ENCODE assay signal across 8 mouse cellular contexts in the genomic region with DNA sequence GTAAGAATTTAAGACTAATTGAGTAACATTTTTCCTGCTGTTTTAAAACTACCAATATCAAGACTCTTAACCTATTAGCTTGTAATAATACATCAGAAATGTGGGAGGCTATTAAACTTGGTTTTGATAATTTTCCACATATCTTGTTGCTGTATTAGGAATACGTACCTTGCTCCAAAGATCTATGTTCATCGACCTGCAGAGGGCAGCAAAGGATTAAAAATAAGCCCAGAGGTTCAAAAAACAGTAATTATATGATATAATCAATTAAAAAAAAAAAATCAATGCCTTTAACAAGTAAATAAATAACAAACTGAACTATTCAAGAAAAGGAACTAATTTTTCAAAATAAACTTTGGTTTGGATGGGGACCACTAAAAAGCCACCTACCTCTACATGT. TPM values are rescaled to one million over a fixed set of nuclear protein-coding genes. Genes with fewer than 3 reads are reported as not detected.
DNase-seq lines count a peak whose midpoint lies in the region; ATAC-seq and TF ChIP-seq lines count a peak whose summit lies in the region.

No protein-coding gene starts in this region.

- 67% methylated on average over 2 of the region's 2 CpGs for WGBS in neural tube, embryonic 15.5 days

- no peak for TF ChIP-seq EP300 in CH12.LX (IDR thresholded peaks at IDR 0.05; ENCODE audit: low read length)

- no peak overlapping the region for H3K9ac ChIP-seq in CH12.LX (ENCODE audit: insufficient read depth, low read depth)
- H3K9ac ChIP-seq in neural tube, embryonic 15.5 days (replicated peaks) = no peak overlapping the region

- no peak overlapping the region for H3K4me3 ChIP-seq in layer of hippocampus, adult 2 months
- H3K4me3 ChIP-seq in CH12.LX (replicated peaks in 1 of 3; ENCODE audit: low read depth in 2 of 3, low read length in 2 of 3, poor library complexity in 1 of 3) = no peak overlapping the region
- H3K4me3 ChIP-seq in neural tube, embryonic 15.5 days (replicated peaks) = no peak overlapping the region

- H3K4me1 ChIP-seq in CH12.LX (ENCODE audit: control insufficient read depth in 1 of 2, insufficient read depth in 2 of 2) = peaks cover 0 to 5% of the 10 kb centered on the region in 2 experiments; a peak in 2 of 4 replicates
- H3K4me1 ChIP-seq in neural tube, embryonic 15.5 days = peaks cover under 1% of the 10 kb centered on the region

- ATAC-seq in neural tube, embryonic 15.5 days (ENCODE audit: low FRiP score) = no peak

- DNase-seq in cerebellum, postnatal 14 days = peak; percentile 41 to 43
- DNase-seq in cerebellum, adult 11 months = no peak
- DNase-seq in layer of hippocampus, adult 2 months (ENCODE audit: low spot score in 2 of 2) = peak in 1 of 2 experiments; percentile 41
- DNase-seq in layer of hippocampus, adult 9-11 months = no peak
- no peak for DNase-seq in CH12.LX (ENCODE audit: extremely low read depth)
- DNase-seq in lung, postnatal 14 days = peak; percentile 22
- no peak for DNase-seq in urinary bladder, adult 18-20 months (ENCODE audit: low spot score in 2 of 2)

- in situ Hi-C loops in CH12.LX (cut with MboI; ENCODE audit: low pct_ligation_motif_present, low pct_unique_long_range_greater_than_20kb, low sequenced_read_pairs) = no loop called here

- dilution Hi-C loops in CH12.LX (cut with MboI; ENCODE audit: extremely low pct_ligation_motif_present, extremely low pct_unique_long_range_greater_than_20kb, low sequenced_read_pairs) = no loop called here

- peak; percentile 35 for TF ChIP-seq RAD21 in CH12.LX (IDR thresholded peaks at IDR 0.05; ENCODE audit: low read depth, low read length)

- no peaks in the 10 kb centered on the region for H3K27me3 ChIP-seq in CH12.LX (replicated peaks)
- no peaks in the 10 kb centered on the region for H3K27me3 ChIP-seq in neural tube, embryonic 15.5 days (replicated peaks)

- H3K9me3 ChIP-seq in CH12.LX (replicated peaks; ENCODE audit: low read length) = no peaks in the 10 kb centered on the region
- H3K9me3 ChIP-seq in neural tube, embryonic 15.5 days (replicated peaks) = no peaks in the 10 kb centered on the region

- no peak overlapping the region for H3K4me2 ChIP-seq in CH12.LX (ENCODE audit: insufficient read depth, low read depth, poor library complexity, severe bottlenecking)
- no peak overlapping the region for H3K4me2 ChIP-seq in neural tube, embryonic 15.5 days

- H3K79me2 ChIP-seq in CH12.LX (replicated peaks; ENCODE audit: control insufficient read depth, extremely low read depth, insufficient read depth, poor library complexity, severe bottlenecking) = no peaks in the 10 kb centered on the region

- H3K36me3 ChIP-seq in CH12.LX (replicated peaks in 1 of 2; ENCODE audit: control insufficient read depth in 1 of 2, insufficient read depth in 1 of 2, low read length in 1 of 2) = peaks cover 16 to 75% of the 10 kb centered on the region in 2 experiments
- peaks cover 23% of the 10 kb centered on the region for H3K36me3 ChIP-seq in neural tube, embryonic 15.5 days

- H3K27ac ChIP-seq in layer of hippocampus, adult 2 months = no peak overlapping the region
- no peak overlapping the region for H3K27ac ChIP-seq in CH12.LX (ENCODE audit: insufficient read depth, low read depth)
- H3K27ac ChIP-seq in neural tube, embryonic 15.5 days (replicated peaks) = no peak overlapping the region

- TF ChIP-seq CTCF in layer of hippocampus, adult 2 months (conservative IDR thresholded peaks at IDR 0.05) = peak; percentile 78
- TF ChIP-seq CTCF in CH12.LX (conservative IDR thresholded peaks at IDR 0.05 in 1 of 2, IDR thresholded peaks at IDR 0.05 in 1 of 2; ENCODE audit: low read depth in 2 of 2, low read length in 2 of 2) = peak in 1 of 2 experiments; percentile 44; a peak in 1 of 4 replicates

- TF ChIP-seq POLR2A in CH12.LX (IDR thresholded peaks at IDR 0.05; ENCODE audit: low read depth, low read length) = no peak

TF ChIP-seq in CH12.LX, 34 proteins besides CTCF, POLR2A, EP300 and RAD21:
- TF ChIP-seq HCFC1 (IDR thresholded peaks at IDR 0.05; ENCODE audit: low read depth, low read length) = no peak
- 0 out of 2 replicates have a peak, but pooled peaks have one; percentile 27 for TF ChIP-seq ZNF384 (IDR thresholded peaks at IDR 0.05; ENCODE audit: low read depth, low read length)
TF ChIP-seq in CH12.LX: peak in this region for 1.

RNA-seq across cellular contexts. Expression of gene Lrpprc, which starts 34.5 kb away (rescaled TPM):
- 10 to 100 TPM; 58.0 to 63.2 TPM for total RNA-seq in layer of hippocampus, adult 2 months (2021)
- total RNA-seq in CH12.LX (2012; rRNA removed) = 54.4 and 68.1 TPM in 2 replicates
- total RNA-seq in CH12.LX (2014; rRNA removed) = 65.9 and 73.1 TPM in 2 replicates
- polyA plus RNA-seq in CH12.LX (2012; ENCODE audit: insufficient read length, low read depth) = 61.4 and 73.8 TPM in 2 replicates
- 46.5 and 47.2 TPM in 2 replicates for polyA plus RNA-seq in neural tube, embryonic 15.5 days (2015; fragmentation: Nextera tagmentation; extraction: Ambion mirVana)

Comparison
In these comparisons a context has a peak if more than half of its experiments do, and no peak if none do; other contexts are left out.
1. DNase-seq: peak in cerebellum, postnatal 14 days (2 of 2) and lung, postnatal 14 days (single experiment); none in cerebellum, adult 11 months (single experiment), layer of hippocampus, adult 9-11 months (single experiment), CH12.LX (single experiment) and urinary bladder, adult 18-20 months (0 of 2).